Mouse (Mus musculus): ENCODE measurements around the gene Gfm2. TPM values are rescaled to one million over a fixed set of nuclear protein-coding genes. Genes with fewer than 3 reads are reported as not detected.

Gfm2 gene
- polyA plus RNA-seq, 1 experiment from 2014 or later, result 32.7 TPM

DNA sequence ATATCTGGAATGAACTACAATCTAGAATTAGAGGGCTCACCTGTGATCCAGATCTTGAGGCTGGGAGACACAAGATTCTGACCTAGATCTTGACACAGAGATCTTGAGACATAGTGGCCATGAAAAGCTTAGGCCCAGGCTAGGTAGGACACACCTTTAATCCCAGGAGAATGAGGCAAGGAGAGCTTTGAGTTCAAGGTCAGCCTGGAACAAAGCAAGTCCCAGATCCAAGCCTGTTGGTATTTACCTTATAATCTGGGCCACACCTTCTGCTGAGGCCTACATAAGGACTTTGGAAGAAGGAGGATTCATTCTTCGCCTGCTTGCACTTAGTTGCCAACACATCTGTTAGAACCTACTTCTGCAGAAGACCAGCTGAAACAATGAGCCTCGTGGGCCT, 61.4 kb downstream of the Gfm2 start:
- H3K9ac ChIP-seq (ENCODE audit: low read length), result no peak overlapping the region
- H3K27ac ChIP-seq (ENCODE audit: low read length), result no peak overlapping the region
- WGBS, result 70% methylated on average over 2 of the region's 2 CpGs
- peaks cover 9% of the 10 kb centered on the region; the same call in 1 of the 2 replicates for H3K4me1 ChIP-seq (ENCODE audit: control insufficient read depth, insufficient read depth, low read length)
- H3K4me3 ChIP-seq (replicated peaks; ENCODE audit: low read length), result no peak overlapping the region
- H3K4me2 ChIP-seq (ENCODE audit: low read depth, low read length), result no peak overlapping the region
- ATAC-seq (ENCODE audit: insufficient read depth, low FRiP score), result no peak
- H3K9me3 ChIP-seq (replicated peaks; ENCODE audit: control insufficient read depth, low read length), result no peaks in the 10 kb centered on the region
- H3K36me3 ChIP-seq (ENCODE audit: control insufficient read depth, insufficient read depth, low read length), result no peaks in the 10 kb centered on the region
- H3K27me3 ChIP-seq (ENCODE audit: control insufficient read depth, insufficient read depth, low read length), result no peaks in the 10 kb centered on the region

- Histone ChIP-seq H3K4me3 (replicated peaks; ENCODE audit: low read length) (no peak overlapping the region), H3K9me3 (replicated peaks; ENCODE audit: control insufficient read depth, low read length) (no peaks in the 10 kb centered on the region), H3K36me3 (ENCODE audit: control insufficient read depth, insufficient read depth, low read length) (no peaks in the 10 kb centered on the region), H3K4me2 (ENCODE audit: low read depth, low read length) (no peak overlapping the region), H3K27me3 (ENCODE audit: control insufficient read depth, insufficient read depth, low read length) (no peaks in the 10 kb centered on the region), H3K27ac (ENCODE audit: low read length) (peak overlapping the region; percentile 51; the same call in 1 of the 2 replicates), H3K4me1 (ENCODE audit: control insufficient read depth, insufficient read depth, low read length) (peaks cover 9% of the 10 kb centered on the region; the same call in 1 of the 2 replicates), H3K9ac (ENCODE audit: low read length) (no peak overlapping the region)
- 35% methylated on average over 7 of the region's 7 CpGs for WGBS
- no peak for ATAC-seq (ENCODE audit: insufficient read depth, low FRiP score)
These were observed 63.3 kb downstream of the Gfm2 start for GRCm38 (mm10) chr13:97201076-97201475.

DNA sequence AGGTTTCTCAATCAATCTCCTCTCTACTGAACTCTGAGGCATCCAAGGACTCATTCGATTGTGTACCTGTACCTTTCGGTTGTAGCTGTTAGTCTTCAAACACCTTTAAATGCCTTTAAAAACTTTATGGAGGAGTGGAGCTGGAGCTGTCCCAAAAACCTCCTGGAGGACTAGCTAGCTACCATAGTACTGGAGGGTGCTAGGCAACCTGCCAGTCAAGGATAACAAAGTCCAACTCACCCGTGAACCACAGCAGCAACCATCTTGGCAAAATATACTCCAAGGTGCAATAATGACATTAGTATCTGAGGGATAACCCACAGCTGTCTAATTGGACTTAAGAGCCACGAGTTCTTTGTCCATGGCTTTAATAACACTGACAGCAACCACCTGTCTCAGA, 64.2 kb downstream of the Gfm2 start:
- Histone ChIP-seq H3K9me3 (replicated peaks; ENCODE audit: control insufficient read depth, low read length) (no peaks in the 10 kb centered on the region), H3K4me3 (replicated peaks; ENCODE audit: low read length) (no peak overlapping the region), H3K4me1 (ENCODE audit: control insufficient read depth, insufficient read depth, low read length) (peaks cover 9% of the 10 kb centered on the region; the same call in 1 of the 2 replicates), H3K4me2 (ENCODE audit: low read depth, low read length) (no peak overlapping the region), H3K27me3 (ENCODE audit: control insufficient read depth, insufficient read depth, low read length) (no peaks in the 10 kb centered on the region), H3K9ac (ENCODE audit: low read length) (no peak overlapping the region), H3K36me3 (ENCODE audit: control insufficient read depth, insufficient read depth, low read length) (no peaks in the 10 kb centered on the region), H3K27ac (ENCODE audit: low read length) (no peak overlapping the region)
- 64% methylated on average over 4 of the region's 4 CpGs for WGBS
- no peak for ATAC-seq (ENCODE audit: insufficient read depth, low FRiP score)

DNA sequence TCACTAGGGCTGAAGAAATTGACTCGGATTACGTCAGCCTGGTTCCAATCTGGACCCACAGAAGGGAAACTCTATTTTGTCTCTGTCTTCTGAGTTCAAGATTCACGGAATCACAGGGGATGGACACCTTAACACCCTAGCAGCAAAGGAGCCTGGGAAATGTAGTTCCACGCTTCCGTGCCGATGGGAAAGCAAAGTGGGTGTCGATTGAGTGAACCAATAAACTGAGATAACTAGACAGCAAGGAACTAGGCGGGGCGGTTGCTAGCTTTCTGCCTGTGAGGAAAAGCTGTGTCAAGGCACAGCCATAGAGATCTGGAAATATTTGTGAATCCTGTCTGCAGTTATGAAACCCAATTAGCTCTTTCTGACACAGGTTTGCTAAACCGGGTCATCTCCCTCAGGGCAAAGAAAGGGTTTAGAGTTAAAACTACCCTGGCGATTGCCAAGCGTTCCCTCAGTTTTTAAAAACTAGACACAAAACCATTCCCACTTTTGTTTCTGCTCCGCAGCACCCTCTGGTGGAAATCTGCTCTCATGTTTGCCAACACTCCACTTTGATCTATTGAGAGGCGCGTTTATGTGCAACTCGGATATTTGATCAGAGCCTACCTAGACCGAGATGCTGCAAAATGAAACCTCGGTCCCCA, 67.4 kb downstream of the Gfm2 start:
- H3K9ac ChIP-seq (ENCODE audit: low read length), result peak overlapping the region; percentile 49

GRCm38 (mm10) chr13:97206046-97206445, 68.3 kb downstream of the Gfm2 start:
- Histone ChIP-seq H3K4me1 (ENCODE audit: control insufficient read depth, insufficient read depth, low read length) (no peaks in the 10 kb centered on the region), H3K27me3 (ENCODE audit: control insufficient read depth, insufficient read depth, low read length) (no peaks in the 10 kb centered on the region), H3K9me3 (replicated peaks; ENCODE audit: control insufficient read depth, low read length) (no peaks in the 10 kb centered on the region), H3K36me3 (ENCODE audit: control insufficient read depth, insufficient read depth, low read length) (no peaks in the 10 kb centered on the region), H3K27ac (ENCODE audit: low read length) (no peak overlapping the region), H3K4me2 (ENCODE audit: low read depth, low read length) (no peak overlapping the region), H3K9ac (ENCODE audit: low read length) (no peak overlapping the region), H3K4me3 (replicated peaks; ENCODE audit: low read length) (no peak overlapping the region)
- no peak for ATAC-seq (ENCODE audit: insufficient read depth, low FRiP score)
- WGBS, result 88% methylated on average over 2 of the region's 2 CpGs

More for the DNA sequence above, 67.4 kb downstream of the Gfm2 start:
- Histone ChIP-seq H3K4me3 (replicated peaks; ENCODE audit: low read length) (peak overlapping the region; percentile 43), H3K4me1 (ENCODE audit: control insufficient read depth, insufficient read depth, low read length) (no peaks in the 10 kb centered on the region), H3K9me3 (replicated peaks; ENCODE audit: control insufficient read depth, low read length) (no peaks in the 10 kb centered on the region), H3K36me3 (ENCODE audit: control insufficient read depth, insufficient read depth, low read length) (no peaks in the 10 kb centered on the region), H3K27ac (ENCODE audit: low read length) (peak overlapping the region; percentile 66), H3K27me3 (ENCODE audit: control insufficient read depth, insufficient read depth, low read length) (no peaks in the 10 kb centered on the region), H3K4me2 (ENCODE audit: low read depth, low read length) (peak overlapping the region; percentile 52)
- ATAC-seq (ENCODE audit: insufficient read depth, low FRiP score), result peak; percentile 88
- WGBS, result 11% methylated on average over 18 of the region's 18 CpGs

- WGBS, result 77% methylated on average over 7 of the region's 7 CpGs
- Histone ChIP-seq H3K4me3 (replicated peaks; ENCODE audit: low read length) (no peak overlapping the region), H3K4me2 (ENCODE audit: low read depth, low read length) (no peak overlapping the region), H3K36me3 (ENCODE audit: control insufficient read depth, insufficient read depth, low read length) (no peaks in the 10 kb centered on the region), H3K4me1 (ENCODE audit: control insufficient read depth, insufficient read depth, low read length) (no peaks in the 10 kb centered on the region), H3K9me3 (replicated peaks; ENCODE audit: control insufficient read depth, low read length) (no peaks in the 10 kb centered on the region), H3K27ac (ENCODE audit: low read length) (no peak overlapping the region), H3K27me3 (ENCODE audit: control insufficient read depth, insufficient read depth, low read length) (no peaks in the 10 kb centered on the region), H3K9ac (ENCODE audit: low read length) (no peak overlapping the region)
- no peak for ATAC-seq (ENCODE audit: insufficient read depth, low FRiP score)
These were observed 69.9 kb downstream of the Gfm2 start for GRCm38 (mm10) chr13:97207472-97208111.

- H3K27ac ChIP-seq (ENCODE audit: low read length), result no peak overlapping the region
- no peaks in the 10 kb centered on the region for H3K9me3 ChIP-seq (replicated peaks; ENCODE audit: control insufficient read depth, low read length)
- no peak overlapping the region for H3K9ac ChIP-seq (ENCODE audit: low read length)
- WGBS, result 42% methylated on average over 7 of the region's 7 CpGs
- H3K27me3 ChIP-seq (ENCODE audit: control insufficient read depth, insufficient read depth, low read length), result no peaks in the 10 kb centered on the region
- H3K4me1 ChIP-seq (ENCODE audit: control insufficient read depth, insufficient read depth, low read length), result no peaks in the 10 kb centered on the region
- no peak for ATAC-seq (ENCODE audit: insufficient read depth, low FRiP score)
- no peaks in the 10 kb centered on the region for H3K36me3 ChIP-seq (ENCODE audit: control insufficient read depth, insufficient read depth, low read length)
- no peak overlapping the region for H3K4me2 ChIP-seq (ENCODE audit: low read depth, low read length)
- H3K4me3 ChIP-seq (replicated peaks; ENCODE audit: low read length), result no peak overlapping the region
These were observed 70.4 kb downstream of the Gfm2 start for GRCm38 (mm10) chr13:97208112-97208478.

DNA sequence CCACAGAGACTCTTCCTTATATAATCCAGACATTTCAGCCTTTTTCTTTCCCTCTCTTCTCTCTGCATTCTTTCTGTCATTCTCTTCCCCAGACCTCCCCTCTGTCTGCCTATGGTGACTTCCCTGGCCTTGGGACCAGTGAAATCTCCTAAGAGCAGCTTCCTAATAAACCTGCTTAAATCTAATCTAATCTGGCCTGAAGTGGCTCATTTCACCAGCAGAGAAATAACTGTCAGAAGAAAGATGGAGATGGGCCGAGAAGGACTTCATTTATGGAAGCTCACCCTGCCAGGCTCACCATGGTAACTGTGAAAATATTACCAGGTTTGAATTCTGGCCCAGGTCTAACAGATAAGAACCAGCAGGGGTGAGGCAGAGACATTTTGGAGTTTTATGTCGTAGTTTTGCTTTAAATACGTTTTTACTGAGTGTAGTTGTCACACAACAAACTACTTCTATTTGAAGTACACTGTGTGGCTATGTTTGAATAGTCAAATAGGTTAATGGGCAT, 70.8 kb downstream of the Gfm2 start:
- WGBS, result 53% methylated on average over 3 of the region's 3 CpGs
- Histone ChIP-seq H3K4me2 (ENCODE audit: low read depth, low read length) (no peak overlapping the region), H3K9ac (ENCODE audit: low read length) (no peak overlapping the region), H3K36me3 (ENCODE audit: control insufficient read depth, insufficient read depth, low read length) (no peaks in the 10 kb centered on the region), H3K9me3 (replicated peaks; ENCODE audit: control insufficient read depth, low read length) (no peaks in the 10 kb centered on the region), H3K4me1 (ENCODE audit: control insufficient read depth, insufficient read depth, low read length) (no peaks in the 10 kb centered on the region), H3K4me3 (replicated peaks; ENCODE audit: low read length) (no peak overlapping the region), H3K27ac (ENCODE audit: low read length) (no peak overlapping the region), H3K27me3 (ENCODE audit: control insufficient read depth, insufficient read depth, low read length) (no peaks in the 10 kb centered on the region)
- no peak for ATAC-seq (ENCODE audit: insufficient read depth, low FRiP score)

- 64% methylated on average over 3 of the region's 3 CpGs for WGBS
- H3K4me1 ChIP-seq (ENCODE audit: control insufficient read depth, insufficient read depth, low read length), result no peaks in the 10 kb centered on the region
- H3K9me3 ChIP-seq (replicated peaks; ENCODE audit: control insufficient read depth, low read length), result no peaks in the 10 kb centered on the region
- H3K4me2 ChIP-seq (ENCODE audit: low read depth, low read length), result no peak overlapping the region
- H3K27ac ChIP-seq (ENCODE audit: low read length), result no peak overlapping the region
- ATAC-seq (ENCODE audit: insufficient read depth, low FRiP score), result no peak
- no peaks in the 10 kb centered on the region for H3K27me3 ChIP-seq (ENCODE audit: control insufficient read depth, insufficient read depth, low read length)
- H3K9ac ChIP-seq (ENCODE audit: low read length), result no peak overlapping the region
- no peaks in the 10 kb centered on the region for H3K36me3 ChIP-seq (ENCODE audit: control insufficient read depth, insufficient read depth, low read length)
- H3K4me3 ChIP-seq (replicated peaks; ENCODE audit: low read length), result no peak overlapping the region
These were observed 77.0 kb downstream of the Gfm2 start for GRCm38 (mm10) chr13:97214583-97215268.
